Mouse (Mus musculus): Measurements from ENCODE around the gene Kcnma1.

Gene Kcnma1

DNA sequence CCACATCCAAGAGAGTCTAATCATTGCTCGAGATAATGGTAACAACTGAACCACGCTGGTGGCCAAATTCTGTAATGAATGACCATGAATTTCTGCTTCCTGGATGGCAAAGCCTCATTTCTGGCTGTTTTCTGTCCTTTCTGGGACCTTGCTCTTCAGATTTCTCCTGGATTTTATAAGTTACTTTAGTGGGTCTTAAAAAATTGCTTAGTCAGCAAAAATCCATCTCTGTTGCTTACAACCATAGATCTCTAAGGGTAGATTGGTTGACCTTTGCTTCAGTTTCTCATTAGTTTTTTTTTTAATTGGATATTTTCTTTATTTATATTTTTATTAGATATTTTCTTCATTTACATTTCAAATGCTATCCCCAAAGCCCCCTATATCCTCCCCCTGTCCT, 496.9 kb downstream of the Kcnma1 start:
- DNase-seq: no peak

GRCm38 (mm10) chr14:23509792-23510191, 504.5 kb downstream of the Kcnma1 start:
- no peak for DNase-seq

DNA sequence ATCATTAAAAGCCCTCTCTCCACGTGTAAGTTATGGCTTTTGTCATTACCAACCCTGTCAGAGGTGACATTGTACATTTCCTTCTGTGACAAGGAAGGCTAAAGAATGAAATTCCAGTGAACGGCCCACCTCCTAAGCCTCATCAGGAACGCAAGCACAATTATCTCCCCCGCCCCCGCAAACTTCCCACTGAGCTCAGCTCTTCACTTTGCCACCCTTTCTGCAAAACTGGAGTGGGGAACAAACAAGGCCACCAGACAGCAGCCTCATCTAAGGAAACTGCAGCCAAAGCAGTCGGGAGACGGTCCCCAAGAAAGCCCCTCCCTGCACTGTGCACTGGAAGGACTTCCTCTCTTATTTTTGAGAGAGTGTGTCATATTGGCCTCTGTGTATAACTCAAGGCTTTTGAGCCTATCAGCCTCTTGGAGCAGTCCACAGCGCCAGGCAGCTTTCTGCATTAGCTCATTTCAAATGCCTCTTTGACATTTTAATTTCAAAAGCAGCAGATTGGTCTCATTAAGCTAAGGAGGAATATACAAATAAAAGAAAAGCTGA, 512.0 kb downstream of the Kcnma1 start:
- no peak for DNase-seq

DNA sequence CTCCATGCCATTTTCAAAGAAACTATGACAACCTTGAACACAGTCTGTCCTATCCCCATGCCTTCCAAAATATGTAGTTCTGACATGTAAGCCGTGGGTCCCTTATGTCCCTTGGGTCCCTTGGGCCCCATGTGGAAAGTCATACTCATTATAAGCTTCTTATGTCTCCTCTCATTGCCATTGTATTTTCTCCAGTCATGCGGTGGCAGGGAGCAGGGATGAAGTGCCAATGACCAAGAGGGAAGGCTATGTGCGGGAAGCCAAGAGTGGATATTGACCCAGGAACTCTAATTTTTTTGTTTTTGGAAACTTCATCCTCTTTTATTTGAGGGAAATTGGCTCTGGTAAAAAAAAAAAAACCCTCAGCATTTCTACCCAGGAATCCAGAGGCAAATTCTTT, 517.5 kb downstream of the Kcnma1 start:
- no peak for DNase-seq

GRCm38 (mm10) chr14:23496236-23496740, 518.0 kb downstream of the Kcnma1 start:
- no peak for DNase-seq

- DNase-seq: no peak
Observed at GRCm38 (mm10) chr14:23494496-23494800, 519.8 kb downstream of the Kcnma1 start.

- DNase-seq: no peak
Observed at GRCm38 (mm10) chr14:23493750-23494495, 520.4 kb downstream of the Kcnma1 start.

DNA sequence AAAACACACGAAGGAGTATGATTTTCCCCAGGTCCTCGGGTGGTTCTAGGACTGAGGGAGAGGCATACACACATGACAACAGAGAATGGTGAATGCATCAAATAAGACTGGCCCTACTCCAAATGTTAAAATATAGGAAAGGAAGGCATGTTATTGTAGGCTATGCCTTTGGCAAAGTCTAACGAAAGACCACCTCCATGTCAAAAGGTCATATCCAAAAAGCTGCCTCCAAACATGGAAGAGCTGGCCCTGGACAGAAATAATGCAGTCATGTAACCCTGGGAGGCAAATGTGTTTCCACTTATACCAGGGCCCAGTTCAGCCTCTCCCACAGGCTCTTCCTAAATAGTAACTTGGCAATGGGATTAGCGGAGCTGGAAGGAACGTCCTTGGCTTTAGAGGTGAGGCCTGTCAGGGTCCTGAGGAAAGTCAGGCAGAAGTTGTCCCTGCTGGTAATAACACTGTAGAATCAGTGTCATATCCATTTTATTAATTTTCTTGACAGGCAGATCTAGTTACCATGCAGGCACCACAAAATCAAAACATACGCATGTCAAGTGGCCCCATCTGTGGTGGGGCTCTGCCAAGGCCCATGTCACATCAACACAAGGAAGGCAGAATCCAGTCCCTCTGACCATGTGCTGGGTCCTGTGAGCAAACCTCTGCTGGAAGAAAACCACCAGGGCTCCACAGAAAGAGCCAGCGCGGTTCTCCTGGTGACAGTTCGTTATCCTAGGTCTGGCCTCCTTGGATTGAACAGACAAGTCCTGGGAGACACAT, 521.5 kb downstream of the Kcnma1 start:
- no peak for DNase-seq

- no peak for DNase-seq
Observed at GRCm38 (mm10) chr14:23491359-23491758, 522.9 kb downstream of the Kcnma1 start.

GRCm38 (mm10) chr14:23486687-23487086, 527.6 kb downstream of the Kcnma1 start:
- DNase-seq: no peak

GRCm38 (mm10) chr14:23485802-23486500, 528.3 kb downstream of the Kcnma1 start:
- no peak for DNase-seq

- DNase-seq: no peak
Observed at GRCm38 (mm10) chr14:23475129-23475528, 539.2 kb downstream of the Kcnma1 start.

GRCm38 (mm10) chr14:23470071-23470470, 544.2 kb downstream of the Kcnma1 start:
- DNase-seq: no peak

- no peak for DNase-seq
Observed at GRCm38 (mm10) chr14:23465135-23465534, 549.2 kb downstream of the Kcnma1 start.

DNA sequence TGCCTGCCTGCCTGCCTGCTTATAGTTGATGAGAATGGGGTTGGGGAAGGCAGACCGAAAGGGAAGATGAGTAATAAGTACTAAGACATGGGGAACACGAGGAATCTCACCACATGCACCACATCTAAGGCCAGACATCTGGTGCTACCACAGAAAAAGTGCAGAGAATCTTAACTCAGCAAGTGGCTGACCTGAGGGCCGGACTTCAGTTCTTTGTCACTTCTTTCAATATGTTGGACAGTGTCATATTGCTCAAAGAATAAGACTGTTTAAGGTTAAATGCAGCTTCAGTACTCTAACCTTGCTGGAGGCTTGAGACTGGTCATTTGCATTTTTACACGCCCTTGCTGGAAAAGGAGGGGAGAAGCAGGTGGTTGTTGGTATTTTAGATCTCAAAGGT, 555.7 kb downstream of the Kcnma1 start:
- DNase-seq: no peak

DNA sequence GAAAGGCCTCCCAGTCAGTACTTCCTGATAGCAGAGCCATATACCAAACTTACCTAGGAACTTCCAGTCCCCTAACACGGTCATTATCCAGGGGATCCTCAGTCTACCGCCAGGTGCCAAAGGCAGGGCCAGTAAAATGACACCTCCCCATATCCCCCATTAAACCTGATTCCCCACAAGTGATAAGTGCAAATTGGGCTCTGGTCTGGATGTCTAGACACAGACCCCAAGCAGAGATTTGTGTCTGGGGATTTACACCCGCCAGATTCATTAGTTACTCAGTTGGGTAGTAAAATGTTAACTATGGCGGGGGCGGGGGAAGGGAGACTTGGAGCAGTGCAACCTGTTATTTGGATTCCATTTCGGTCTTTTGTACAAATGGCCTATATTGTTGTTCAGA, 562.6 kb downstream of the Kcnma1 start:
- DNase-seq: no peak

DNA sequence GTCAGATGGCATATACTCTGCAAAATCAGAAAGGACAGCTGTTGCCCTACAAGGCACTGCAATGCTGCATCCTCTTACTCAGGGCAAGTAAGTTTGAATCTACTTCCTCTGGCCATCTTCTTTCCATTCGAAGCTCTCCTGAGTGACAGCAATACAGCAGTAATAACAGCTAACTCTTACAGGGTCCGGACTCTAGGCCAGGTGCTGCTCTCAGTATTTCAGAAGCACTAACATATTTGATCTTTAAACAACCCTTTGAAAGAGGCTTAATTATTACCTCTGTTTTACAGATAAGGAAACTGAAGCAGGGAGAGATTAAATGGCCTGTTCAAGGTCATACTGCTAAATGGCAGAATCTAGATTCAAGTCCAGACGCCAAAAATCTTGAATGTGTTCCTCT, 576.8 kb downstream of the Kcnma1 start:
- no peak for DNase-seq

DNA sequence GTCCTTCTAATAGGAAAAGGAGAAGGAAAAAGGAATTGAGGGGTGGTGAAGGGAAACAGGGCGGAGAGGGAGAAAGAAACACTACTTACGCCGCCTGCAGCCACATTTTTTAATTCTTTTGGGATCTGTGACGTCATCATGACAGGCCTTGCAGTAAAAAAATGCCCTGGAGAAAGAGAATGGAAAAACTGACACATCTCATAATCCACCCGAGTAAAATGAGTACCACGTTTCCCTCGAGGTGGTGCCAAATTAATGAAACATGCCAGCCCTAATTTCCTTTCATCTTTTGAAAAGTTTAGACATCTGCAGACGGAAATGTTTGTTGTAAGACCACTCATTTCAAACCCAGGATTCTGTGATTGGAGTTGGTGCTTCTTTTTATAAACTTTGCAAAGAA, 578.4 kb downstream of the Kcnma1 start:
- DNase-seq: no peak

GRCm38 (mm10) chr14:23430006-23430405, 584.3 kb downstream of the Kcnma1 start:
- no peak for DNase-seq

- no peak for DNase-seq
Observed at GRCm38 (mm10) chr14:23429043-23429442, 585.2 kb downstream of the Kcnma1 start.

- DNase-seq: no peak
Observed at GRCm38 (mm10) chr14:23422481-23423040, 591.7 kb downstream of the Kcnma1 start.

DNA sequence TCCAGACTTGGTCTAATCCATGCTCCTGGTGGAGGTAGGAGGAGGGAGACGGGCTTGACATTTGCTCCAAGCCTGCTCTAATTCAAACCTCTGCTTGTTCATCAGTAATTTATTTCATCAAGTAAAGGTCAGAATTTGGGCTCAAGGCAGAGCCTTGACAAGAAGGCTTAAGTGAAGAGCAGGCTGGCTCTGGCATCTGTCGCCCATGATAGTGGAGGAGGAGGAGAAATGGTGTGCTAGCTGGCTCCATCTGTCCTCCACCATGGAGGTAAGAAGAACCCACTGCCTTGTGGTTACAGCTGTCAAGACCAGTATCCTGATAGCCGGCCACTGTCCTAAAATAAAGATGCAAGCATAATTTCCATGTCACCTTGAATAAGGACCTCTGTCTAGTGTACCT, 595.3 kb downstream of the Kcnma1 start:
- DNase-seq: no peak

DNA sequence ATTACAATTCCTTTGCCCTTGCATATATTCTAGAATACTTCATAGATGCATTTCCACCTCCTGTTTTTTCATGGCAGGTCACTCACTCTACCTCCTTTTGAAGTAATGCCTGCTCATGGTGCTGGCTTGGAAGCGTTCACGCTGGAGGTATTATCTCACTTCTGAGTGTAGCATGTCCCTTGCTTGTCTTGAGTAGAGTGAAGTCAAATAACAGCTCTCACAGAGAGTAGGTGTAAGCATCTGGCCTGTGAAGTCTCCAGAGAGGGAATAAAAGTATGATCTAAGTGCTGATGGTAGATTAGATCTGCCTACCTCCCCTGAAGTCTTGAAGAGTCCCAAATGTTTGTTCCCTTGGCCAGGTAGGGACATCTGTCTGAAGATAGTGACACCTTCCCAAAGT, 607.2 kb downstream of the Kcnma1 start:
- DNase-seq: no peak

All from cerebellum, postnatal 36 days (tissue).